Mouse (Mus musculus): ENCODE measurements around the gene Pask. TPM values are rescaled to one million over a fixed set of nuclear protein-coding genes. Genes with fewer than 3 reads are reported as not detected.
"Not testable (repeated sequence)": the region's sequence is repeated elsewhere in the genome, so short reads cannot be mapped to it uniquely, and the experiment has no call there.

Pask gene
- total RNA-seq (2021): 1 to 10 TPM; 3.5 to 6.8 TPM
- long read RNA-seq, partial matches to known transcripts: 2 of 4 reads
- long read RNA-seq, other reads (novel, unspliced or antisense): 2 of 4 reads

DNA sequence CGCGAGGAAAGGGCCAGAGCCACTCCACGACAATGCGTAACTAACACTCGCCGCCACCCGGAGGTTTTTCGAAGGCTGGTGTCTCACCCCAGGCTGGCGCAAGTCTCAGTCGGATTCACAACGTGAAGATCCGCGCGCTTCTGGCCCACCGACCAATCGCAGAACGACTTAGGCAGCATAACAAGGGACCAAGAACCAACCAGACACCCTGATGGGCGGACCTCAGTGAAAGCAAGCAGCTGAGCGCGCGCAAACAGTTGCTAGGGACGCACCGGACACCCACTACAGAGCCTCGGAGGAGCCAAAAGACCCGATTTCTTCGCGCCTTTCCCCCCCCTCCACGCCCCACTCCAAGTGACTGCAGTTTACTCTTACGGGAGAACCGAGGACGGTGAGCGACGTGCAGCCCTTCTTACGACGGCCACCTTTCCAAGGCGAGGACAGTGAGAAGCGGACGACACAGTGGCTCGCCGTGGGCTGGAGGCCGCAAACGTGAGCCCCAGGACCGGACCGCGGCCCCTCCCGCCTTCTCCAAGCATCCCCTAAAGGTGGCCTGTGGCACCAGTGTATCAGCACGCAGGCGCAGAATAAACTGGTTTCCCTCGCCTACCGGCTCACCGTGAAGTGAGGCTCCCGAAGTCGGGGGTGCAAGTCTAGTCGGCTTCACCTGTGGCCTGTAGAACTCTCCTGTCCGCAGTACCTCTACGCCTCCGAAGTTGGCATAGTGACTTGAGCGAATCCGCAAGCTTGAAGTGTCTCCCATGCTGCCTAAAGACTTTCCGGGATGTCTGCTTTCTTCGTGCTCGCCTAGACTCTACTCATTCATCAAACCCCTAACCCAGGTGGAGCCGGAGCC is at the start of gene Pask, which contains the start of gene Ppp1r7:
Pask (minus strand) TSS at position 835 of the 856 bp plus-strand sequence.
Ppp1r7 (plus strand) TSS at position 207 of the 856 bp plus-strand sequence.
- DNase-seq (ENCODE audit: low spot score in 2 of 2): peak; percentile 88 to 96

GRCm38 (mm10) chr1:93388906-93389305 is 45.6 kb upstream of the Pask start:
- no peak for DNase-seq (ENCODE audit: low spot score in 2 of 2)

- DNase-seq (ENCODE audit: low spot score in 2 of 2): no peak
Observed at GRCm38 (mm10) chr1:93387198-93387597, 43.9 kb upstream of the Pask start.

- DNase-seq (ENCODE audit: low spot score in 2 of 2): no peak
Observed at GRCm38 (mm10) chr1:93379117-93379516, 35.8 kb upstream of the Pask start.

- DNase-seq (ENCODE audit: low spot score in 2 of 2): no peak
Observed at GRCm38 (mm10) chr1:93377307-93377706, 34.0 kb upstream of the Pask start.

DNA sequence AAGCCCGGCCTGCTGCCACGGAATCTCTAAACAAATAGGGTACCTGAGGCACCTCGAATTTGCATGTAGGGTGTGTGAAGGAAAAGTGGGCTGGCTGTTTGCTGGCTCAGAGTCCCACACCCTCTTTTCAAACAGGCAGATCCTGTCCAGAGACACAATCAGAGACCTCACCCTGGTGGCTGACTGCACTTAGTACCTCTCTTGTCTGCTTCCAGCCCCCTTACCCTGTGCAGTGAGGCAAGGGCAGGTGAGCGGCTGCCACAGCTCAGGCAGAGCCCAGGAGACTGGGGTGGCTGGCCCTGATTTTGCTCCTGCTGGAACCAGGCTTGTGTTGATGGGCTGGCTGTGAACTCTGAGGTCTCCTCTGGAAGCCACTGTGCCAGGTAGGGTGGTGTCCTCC is 30.4 kb upstream of the Pask start, which contains the start of gene Ano7:
Ano7 (plus strand) TSS at position 266 of the 400 bp plus-strand sequence.
- DNase-seq (ENCODE audit: low spot score in 2 of 2): no peak

GRCm38 (mm10) chr1:93365641-93366040 is 22.4 kb upstream of the Pask start:
- no peak for DNase-seq (ENCODE audit: low spot score in 2 of 2)

DNA sequence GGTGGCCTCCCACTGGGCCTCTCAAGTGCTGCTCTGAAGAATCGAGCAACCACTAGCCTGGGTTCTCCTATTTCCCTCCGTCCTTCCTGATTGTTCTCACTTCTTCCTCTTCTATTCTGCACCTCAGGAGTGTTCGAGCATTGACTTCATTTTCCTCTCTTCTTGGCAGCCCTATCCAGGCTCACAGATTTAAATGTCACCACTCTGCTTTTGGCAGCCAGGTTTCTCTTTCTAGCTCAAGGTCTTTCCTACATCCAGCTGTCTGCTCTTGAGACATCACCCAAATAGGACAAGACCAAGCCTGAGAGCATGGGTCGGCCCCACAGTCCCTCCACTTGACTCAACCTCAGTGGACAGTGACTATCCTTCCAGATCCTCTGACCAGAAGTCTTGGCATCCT is 19.4 kb upstream of the Pask start:
- DNase-seq (ENCODE audit: low spot score in 2 of 2): no peak

- DNase-seq (ENCODE audit: low spot score in 2 of 2): peak; percentile 34 to 65
Observed at GRCm38 (mm10) chr1:93352724-93353123, 9.4 kb upstream of the Pask start.

- peak in 1 of 2 experiments; percentile 28 for DNase-seq (ENCODE audit: low spot score in 2 of 2)
Observed at GRCm38 (mm10) chr1:93349701-93350100, 6.4 kb upstream of the Pask start.

- DNase-seq (ENCODE audit: low spot score in 2 of 2): no peak
Observed at GRCm38 (mm10) chr1:93347176-93347575, 3.9 kb upstream of the Pask start.

DNA sequence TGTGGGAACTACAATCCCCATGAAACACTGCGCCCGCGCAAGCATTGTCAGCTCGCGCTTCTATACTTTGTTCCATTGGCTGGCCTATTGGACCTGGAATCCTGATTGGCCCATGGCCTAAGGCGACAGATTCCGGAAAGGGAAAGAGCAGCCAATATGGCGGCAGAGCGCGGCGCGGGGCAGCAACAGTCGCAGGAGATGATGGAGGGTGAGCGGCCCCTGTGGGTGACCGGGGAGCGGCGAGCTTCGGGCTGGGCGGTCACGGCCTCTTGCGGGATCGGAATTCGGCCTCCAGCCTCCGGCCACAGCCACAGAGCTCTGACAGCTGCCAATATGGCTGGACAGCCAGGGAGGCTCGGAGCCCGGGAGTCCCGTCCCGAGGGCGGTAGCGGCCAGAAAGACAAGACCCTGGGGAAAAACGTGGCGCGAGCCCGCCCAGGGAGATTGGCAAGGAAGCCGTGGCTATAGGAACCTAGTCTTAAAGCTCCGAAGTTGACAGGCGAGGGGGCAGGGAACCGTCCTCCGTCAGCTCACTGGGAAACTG is 294 bp upstream of the Pask start:
- peak; percentile 93 to 98 for DNase-seq (ENCODE audit: low spot score in 2 of 2)

DNA sequence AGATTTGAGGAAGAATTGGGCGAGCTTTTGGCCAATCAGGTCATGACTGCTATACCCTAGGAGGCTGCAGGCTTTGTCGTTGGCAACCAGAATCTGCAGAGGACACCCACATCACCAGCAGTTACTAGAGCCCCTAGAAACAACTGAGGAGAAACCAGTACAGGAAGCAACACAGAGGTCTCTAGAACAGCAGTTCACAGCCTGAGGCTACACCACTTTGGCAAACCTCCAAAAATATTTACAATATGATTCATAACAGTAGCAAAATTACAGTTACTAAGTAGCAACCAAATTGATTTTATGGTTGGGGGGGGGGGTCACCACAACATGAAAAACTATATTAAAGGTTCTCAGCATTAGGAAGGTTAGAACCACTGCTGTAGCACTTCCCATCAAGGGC is 8.7 kb downstream of the Pask start:
- DNase-seq (ENCODE audit: low spot score in 2 of 2): no peak

DNA sequence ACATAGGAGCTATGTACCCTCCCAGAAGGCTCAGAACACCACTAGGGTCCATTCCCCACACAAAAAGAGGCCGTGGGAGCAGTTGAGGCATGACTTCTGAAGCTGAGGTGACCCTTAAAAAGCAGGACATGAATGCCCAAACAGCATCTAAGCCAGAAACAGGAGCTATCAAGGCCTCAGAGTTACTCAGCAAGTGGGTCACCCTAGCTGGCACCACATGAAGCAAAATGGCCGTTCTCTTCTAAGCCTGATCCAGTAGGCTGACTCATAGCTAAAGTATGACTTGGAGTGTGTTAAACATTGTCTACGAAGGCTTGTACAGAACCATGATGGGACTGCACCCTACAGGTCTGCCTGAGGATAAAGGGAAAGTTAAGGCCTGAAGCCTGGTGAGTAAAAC is 16.8 kb downstream of the Pask start:
- DNase-seq (ENCODE audit: low spot score in 2 of 2): no peak

DNA sequence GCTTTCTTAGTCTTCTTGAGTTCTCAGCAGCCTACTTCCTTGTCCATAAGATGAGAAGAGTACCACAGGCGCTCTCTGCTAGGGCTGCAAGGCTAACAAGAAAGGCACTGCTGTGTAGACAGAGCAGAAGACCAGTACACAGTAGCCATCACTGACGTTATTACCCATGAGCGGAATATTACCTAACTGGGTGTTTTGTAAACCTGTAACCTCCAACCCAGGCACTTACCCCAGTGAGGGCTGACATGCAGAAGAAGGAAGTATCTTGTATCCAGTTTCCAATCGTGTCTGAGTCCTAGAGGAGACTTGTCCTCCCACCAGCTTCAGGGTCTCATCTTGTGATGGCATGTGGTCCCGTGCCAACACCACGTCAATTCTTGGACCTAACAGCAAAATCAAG is 19.3 kb downstream of the Pask start:
- no peak for DNase-seq (ENCODE audit: low spot score in 2 of 2)

- DNase-seq (ENCODE audit: low spot score in 2 of 2): peak; percentile 69 to 80
Observed at GRCm38 (mm10) chr1:93305581-93306337, 37.5 kb downstream of the Pask start, which contains the start of gene Mterf4. Gene Mterf4, minus strand, starts transcription at chr1:93305915.

DNA sequence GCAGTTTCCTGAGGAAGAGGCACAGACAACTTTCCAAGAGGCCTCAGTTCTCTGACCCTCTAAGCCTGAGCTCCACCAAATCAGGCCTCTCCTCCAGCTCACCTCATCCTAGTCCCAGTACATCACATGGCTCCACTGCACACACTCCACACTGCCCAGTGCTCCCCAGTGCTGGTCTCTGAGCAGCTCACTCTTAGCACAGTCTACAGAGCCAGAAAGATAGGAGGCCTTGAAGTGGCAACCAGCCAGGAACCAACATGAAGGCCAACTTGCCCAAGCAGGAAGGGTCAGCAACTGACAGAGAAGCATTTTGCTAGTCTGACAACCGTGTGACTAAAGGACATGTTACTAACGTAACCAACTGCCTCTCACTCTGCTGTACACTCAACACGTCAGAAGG is 42.7 kb downstream of the Pask start:
- DNase-seq (ENCODE audit: low spot score in 2 of 2): no peak

DNA sequence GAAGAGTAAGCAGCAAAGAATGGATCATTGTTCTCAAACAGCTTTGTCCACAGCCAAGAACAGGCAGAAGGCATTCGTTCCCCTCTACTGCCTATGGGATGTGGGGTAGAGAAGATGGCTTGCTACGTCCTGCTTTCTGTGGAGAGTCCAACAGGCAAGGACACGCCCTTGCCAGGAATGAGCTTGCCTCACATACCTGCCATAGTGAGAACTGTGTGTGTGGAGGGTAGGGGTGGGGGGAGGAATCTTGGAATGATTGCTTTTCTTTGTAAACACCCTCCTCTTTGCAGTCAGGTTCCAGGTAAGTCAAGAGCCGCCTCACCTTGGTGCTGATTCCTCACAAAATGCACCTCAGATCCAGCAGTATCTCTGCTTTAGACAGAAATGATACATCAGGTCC is 43.5 kb downstream of the Pask start:
- no peak for DNase-seq (ENCODE audit: low spot score in 2 of 2)

DNA sequence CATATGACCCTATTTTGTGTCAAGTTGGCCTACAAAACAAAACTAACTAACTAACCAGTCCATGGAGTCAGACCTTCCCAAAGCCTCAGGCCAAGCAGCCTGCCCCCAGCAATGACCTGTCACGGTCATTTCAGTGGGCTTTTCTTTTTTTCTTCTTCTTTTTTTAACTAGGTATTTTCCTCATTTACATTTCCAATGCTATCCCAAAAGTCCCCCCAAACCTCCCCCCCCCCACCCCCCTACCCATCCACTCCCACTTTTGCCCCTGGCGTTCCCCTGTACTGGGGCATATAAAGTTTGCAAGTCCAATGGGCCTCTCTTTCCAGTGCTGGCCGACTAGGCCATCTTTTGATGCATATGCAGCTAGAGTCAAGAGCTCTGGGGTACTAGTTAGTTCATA is 48.8 kb downstream of the Pask start:
- DNase-seq (ENCODE audit: low spot score in 2 of 2): not testable (repeated sequence)

GRCm38 (mm10) chr1:93292006-93292405 is 51.3 kb downstream of the Pask start:
- DNase-seq (ENCODE audit: low spot score in 2 of 2): no peak

GRCm38 (mm10) chr1:93291591-93291990 is 51.7 kb downstream of the Pask start:
- no peak for DNase-seq (ENCODE audit: low spot score in 2 of 2)

DNA sequence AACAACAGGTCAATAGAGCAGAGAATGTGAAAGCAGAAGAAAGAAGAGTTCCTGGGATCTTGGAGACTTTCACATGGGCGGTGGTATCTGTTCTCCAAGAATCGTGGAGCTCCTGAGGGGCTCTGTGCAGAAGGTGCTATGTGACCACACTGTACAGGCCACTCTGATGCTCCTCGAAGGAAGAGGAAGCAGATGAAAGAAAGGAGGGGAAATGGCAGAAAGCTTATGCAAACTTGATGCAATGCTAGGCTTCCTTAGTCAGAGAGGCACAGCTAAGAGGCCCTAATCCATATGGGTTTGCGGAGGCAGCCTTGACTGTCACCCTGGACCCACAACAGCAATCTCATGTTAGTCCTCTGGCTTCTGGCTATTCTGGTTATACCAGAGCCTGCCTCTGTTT is 52.3 kb downstream of the Pask start:
- DNase-seq (ENCODE audit: low spot score in 2 of 2): no peak
